Mouse (Mus musculus): ENCODE data around the gene Saxo1.

Saxo1 gene

GRCm38 (mm10) chr4:86422586-86422985 lies 135.5 kb downstream of the Saxo1 start:
- no peak for DNase-seq (ENCODE audit: low spot score)

GRCm38 (mm10) chr4:86416401-86417025 lies 141.6 kb downstream of the Saxo1 start:
- DNase-seq (ENCODE audit: low spot score), result no peak

GRCm38 (mm10) chr4:86413388-86413787 lies 144.7 kb downstream of the Saxo1 start:
- DNase-seq (ENCODE audit: low spot score), result no peak

GRCm38 (mm10) chr4:86410946-86411345 lies 147.2 kb downstream of the Saxo1 start:
- no peak for DNase-seq (ENCODE audit: low spot score)

- DNase-seq (ENCODE audit: low spot score), result no peak
These were observed 149.7 kb downstream of the Saxo1 start for GRCm38 (mm10) chr4:86408421-86408820.

- no peak for DNase-seq (ENCODE audit: low spot score)
These were observed 151.0 kb downstream of the Saxo1 start for GRCm38 (mm10) chr4:86407200-86407527.

GRCm38 (mm10) chr4:86406501-86407199 lies 151.5 kb downstream of the Saxo1 start:
- no peak for DNase-seq (ENCODE audit: low spot score)

GRCm38 (mm10) chr4:86401116-86401515 lies 157.0 kb downstream of the Saxo1 start:
- no peak for DNase-seq (ENCODE audit: low spot score)

GRCm38 (mm10) chr4:86397470-86397869 lies 160.7 kb downstream of the Saxo1 start:
- DNase-seq (ENCODE audit: low spot score), result no peak

- no peak for DNase-seq (ENCODE audit: low spot score)
These were observed 161.3 kb downstream of the Saxo1 start for GRCm38 (mm10) chr4:86396672-86397288.

- DNase-seq (ENCODE audit: low spot score), result no peak
These were observed 162.5 kb downstream of the Saxo1 start for GRCm38 (mm10) chr4:86395636-86396035.
